Mouse (Mus musculus) heart, postnatal 0 days (tissue): ENCODE results near the gene Rsph3a.

Source experiments
- CTCF ChIP-seq: IDR thresholded peaks from 2 replicates; pipeline ENCODE4 v1.5.1; 2016; ENCODE audit warnings: antibody characterized with exemption, control low read depth, low read depth
- EP300 ChIP-seq: IDR thresholded peaks from 2 replicates; pipeline ENCODE4 v1.6.1; 2016; ENCODE audit warnings: antibody characterized with exemption, low read depth

DNA sequence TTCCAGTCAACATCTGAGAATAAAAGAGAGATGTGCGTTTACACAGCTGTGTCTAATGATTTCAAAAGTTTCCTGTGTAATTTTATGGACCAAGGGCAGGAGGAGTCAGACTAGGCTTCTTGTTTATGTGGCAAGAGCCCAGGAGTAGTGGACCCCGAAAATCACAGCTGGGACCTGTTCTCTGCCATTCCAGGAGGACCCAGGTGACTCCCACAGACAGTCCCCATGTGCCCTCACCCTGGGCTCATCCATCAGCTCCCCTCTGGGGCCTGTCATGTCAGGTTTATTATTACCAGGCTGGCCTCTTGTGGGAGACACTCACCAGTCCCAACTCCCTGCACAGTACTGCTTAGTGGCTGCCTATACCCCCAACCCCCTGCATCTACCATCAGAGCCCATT is 26.2 kb upstream of the Rsph3a start:
- TF ChIP-seq CTCF (no peak), EP300 (no peak)
